Mouse (Mus musculus) heart, embryonic 11.5 days (tissue): ENCODE measurements around the gene Ptbp1. TPM values are rescaled to one million over a fixed set of nuclear protein-coding genes. Genes with fewer than 3 reads are reported as not detected.

Source experiments
- ATAC-seq: fragments of 200-750 bp; cut with Nextera tagmentation; replicated peaks from 2 replicates; pipeline ENCODE4 v1.8.0; 2017; ENCODE audit warnings: moderate library complexity; ENCODE audit not compliant: insufficient number of reproducible peaks, low FRiP score, low TSS enrichment
- H3K27ac ChIP-seq: fragments of 300-500 bp; sonication (generic); 2 replicates; pipeline ENCODE4 v1.5.1; 2014; ENCODE audit warnings: mild to moderate bottlenecking, low read depth, low read length
- H3K27me3 ChIP-seq: fragments of 300-500 bp; sonication (generic); 2 replicates; pipeline ENCODE4 v1.6.1; 2014; ENCODE audit warnings: mild to moderate bottlenecking, low read length, mixed read lengths; ENCODE audit not compliant: control insufficient read depth, insufficient read depth
- H3K36me3 ChIP-seq: fragments of 300-500 bp; sonication (generic); 2 replicates; pipeline ENCODE4 v1.6.1; 2014; ENCODE audit warnings: mild to moderate bottlenecking, low read length, moderate library complexity, mixed read lengths; ENCODE audit not compliant: control insufficient read depth, insufficient read depth
- H3K4me1 ChIP-seq: fragments of 300-500 bp; sonication (generic); 2 replicates; pipeline ENCODE4 v1.6.1; 2014; ENCODE audit warnings: low read length; ENCODE audit not compliant: control insufficient read depth, insufficient read depth
- H3K4me2 ChIP-seq: fragments of 300-500 bp; sonication (generic); 2 replicates; pipeline ENCODE4 v1.6.1; 2014; ENCODE audit warnings: mild to moderate bottlenecking, moderate library complexity
- H3K4me3 ChIP-seq: fragments of 300-500 bp; sonication (generic); 2 replicates; pipeline ENCODE4 v1.5.1; 2014; ENCODE audit warnings: low read depth, low read length
- H3K9ac ChIP-seq: fragments of 300-500 bp; sonication (generic); 2 replicates; pipeline ENCODE4 v1.6.1; 2014; ENCODE audit warnings: mild to moderate bottlenecking, low read depth, low read length, moderate library complexity
- H3K9me3 ChIP-seq: fragments of 300-500 bp; sonication (generic); replicated peaks from 2 replicates; pipeline ENCODE4 v1.6.1; 2016; ENCODE audit warnings: low read length; ENCODE audit not compliant: control insufficient read depth
- WGBS: fragments of 180-500 bp; shearing (Covaris S2); extraction: QIAGEN DNeasy Blood & Tissue Kit; methylation state at CpG from one replicate; pipeline ENCODE4 v1.1.7; 2014; ENCODE audit not compliant: insufficient replicate concordance; 5-methylcytosine and 5-hydroxymethylcytosine counted together
- polyA plus RNA-seq: library from polyadenylated mRNA; unstranded; fragments of >200 nt; fragmentation: Nextera tagmentation; extraction: Ambion mirVana; gene quantifications from 2 replicates; pipeline ENCODE4 v1.2.1, GENCODE M21; 2014

The Ptbp1 gene
- polyA plus RNA-seq, 1 experiment from 2014 or later: 112 TPM

DNA sequence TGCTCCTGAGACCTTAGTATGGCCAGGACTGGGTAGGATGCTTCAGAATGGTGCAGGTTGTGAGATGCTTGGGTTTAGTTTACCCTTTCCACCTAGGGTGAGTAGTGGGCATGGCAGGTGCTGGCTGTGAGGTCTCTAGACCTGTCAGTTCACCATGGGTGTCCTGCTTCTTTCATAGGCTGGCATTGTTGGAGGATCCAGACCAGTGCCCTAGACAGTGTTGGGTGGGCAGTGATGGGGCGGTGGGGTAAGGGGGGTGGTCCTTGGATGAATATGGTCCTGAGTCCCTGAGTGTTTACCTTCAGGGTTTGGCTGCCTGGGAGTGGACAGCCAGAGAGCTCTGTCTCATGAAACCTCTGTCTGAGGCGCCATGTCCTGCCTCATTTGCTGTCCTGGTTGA is 3.7 kb downstream of the Ptbp1 start:
- ATAC-seq: no peak
- peak overlapping the region; percentile 64; the same call in 1 of the 2 replicates for H3K9ac ChIP-seq
- no peaks in the 10 kb centered on the region for H3K9me3 ChIP-seq
- H3K4me2 ChIP-seq: peak overlapping the region; percentile 78
- peak overlapping the region; percentile 86 for H3K4me3 ChIP-seq
- H3K4me1 ChIP-seq: peaks cover 33% of the 10 kb centered on the region
- peaks cover 38% of the 10 kb centered on the region for H3K36me3 ChIP-seq
- no peaks in the 10 kb centered on the region for H3K27me3 ChIP-seq
- WGBS: 88% methylated on average over 2 of the region's 2 CpGs
- H3K27ac ChIP-seq: peak overlapping the region; percentile 57; the same call in 1 of the 2 replicates

DNA sequence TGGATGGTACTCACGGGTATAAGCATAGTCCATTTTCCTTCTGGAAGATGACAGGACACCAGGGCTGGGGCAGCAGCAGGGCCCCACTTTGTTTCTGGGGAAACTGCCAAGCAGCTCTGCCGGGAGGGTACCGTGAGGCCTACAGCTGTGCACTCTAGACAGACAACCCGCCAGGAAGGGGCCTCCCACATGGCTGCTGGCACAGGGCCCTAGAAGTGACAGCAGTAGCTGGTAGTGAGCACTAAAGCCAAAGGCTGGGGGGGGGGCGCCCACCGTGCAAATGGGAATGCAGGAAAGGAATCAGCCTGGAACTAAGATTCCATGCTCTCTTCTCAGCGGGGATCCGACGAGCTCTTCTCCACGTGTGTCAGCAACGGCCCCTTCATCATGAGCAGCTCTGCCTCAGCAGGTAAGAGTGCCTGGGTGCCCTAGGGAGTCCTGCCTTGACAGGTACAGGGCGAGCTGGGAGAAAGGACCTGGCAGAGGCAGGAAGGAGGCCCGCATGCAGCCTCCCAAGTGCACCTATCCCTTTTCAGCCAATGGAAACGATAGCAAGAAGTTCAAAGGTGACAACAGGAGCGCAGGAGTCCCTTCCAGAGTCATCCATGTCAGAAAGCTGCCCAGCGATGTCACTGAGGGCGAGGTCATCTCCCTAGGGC is 4.3 kb downstream of the Ptbp1 start:
- no peak for ATAC-seq
- H3K27me3 ChIP-seq: no peaks in the 10 kb centered on the region
- H3K4me2 ChIP-seq: peak overlapping the region; percentile 78
- peak overlapping the region; percentile 64; the same call in 1 of the 2 replicates for H3K9ac ChIP-seq
- no peaks in the 10 kb centered on the region for H3K9me3 ChIP-seq
- peaks cover 29% of the 10 kb centered on the region for H3K4me1 ChIP-seq
- peak overlapping the region; percentile 50; the same call in 1 of the 2 replicates for H3K27ac ChIP-seq
- peak overlapping the region; percentile 86 for H3K4me3 ChIP-seq
- peaks cover 41% of the 10 kb centered on the region for H3K36me3 ChIP-seq
- WGBS: 59% methylated on average over 17 of the region's 17 CpGs

DNA sequence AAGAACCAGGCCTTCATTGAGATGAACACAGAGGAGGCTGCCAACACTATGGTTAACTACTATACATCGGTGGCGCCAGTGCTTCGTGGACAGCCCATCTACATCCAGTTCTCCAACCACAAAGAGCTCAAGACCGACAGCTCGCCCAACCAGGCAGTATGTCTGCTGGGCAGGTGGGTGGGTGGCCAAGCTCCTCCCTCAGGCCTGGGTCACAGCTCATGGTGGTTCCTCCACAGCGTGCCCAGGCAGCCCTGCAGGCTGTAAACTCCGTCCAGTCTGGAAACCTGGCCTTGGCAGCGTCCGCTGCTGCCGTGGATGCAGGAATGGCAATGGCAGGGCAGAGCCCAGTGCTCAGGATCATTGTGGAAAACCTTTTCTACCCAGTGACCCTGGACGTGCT is 4.9 kb downstream of the Ptbp1 start:
- H3K27me3 ChIP-seq: no peaks in the 10 kb centered on the region
- peaks cover 41% of the 10 kb centered on the region for H3K36me3 ChIP-seq
- H3K4me2 ChIP-seq: no peak overlapping the region
- no peak overlapping the region for H3K9ac ChIP-seq
- 87% methylated on average over 11 of the region's 11 CpGs for WGBS
- H3K4me1 ChIP-seq: peaks cover 29% of the 10 kb centered on the region
- H3K4me3 ChIP-seq: no peak overlapping the region
- no peak overlapping the region for H3K27ac ChIP-seq
- H3K9me3 ChIP-seq: no peaks in the 10 kb centered on the region
- ATAC-seq: no peak

DNA sequence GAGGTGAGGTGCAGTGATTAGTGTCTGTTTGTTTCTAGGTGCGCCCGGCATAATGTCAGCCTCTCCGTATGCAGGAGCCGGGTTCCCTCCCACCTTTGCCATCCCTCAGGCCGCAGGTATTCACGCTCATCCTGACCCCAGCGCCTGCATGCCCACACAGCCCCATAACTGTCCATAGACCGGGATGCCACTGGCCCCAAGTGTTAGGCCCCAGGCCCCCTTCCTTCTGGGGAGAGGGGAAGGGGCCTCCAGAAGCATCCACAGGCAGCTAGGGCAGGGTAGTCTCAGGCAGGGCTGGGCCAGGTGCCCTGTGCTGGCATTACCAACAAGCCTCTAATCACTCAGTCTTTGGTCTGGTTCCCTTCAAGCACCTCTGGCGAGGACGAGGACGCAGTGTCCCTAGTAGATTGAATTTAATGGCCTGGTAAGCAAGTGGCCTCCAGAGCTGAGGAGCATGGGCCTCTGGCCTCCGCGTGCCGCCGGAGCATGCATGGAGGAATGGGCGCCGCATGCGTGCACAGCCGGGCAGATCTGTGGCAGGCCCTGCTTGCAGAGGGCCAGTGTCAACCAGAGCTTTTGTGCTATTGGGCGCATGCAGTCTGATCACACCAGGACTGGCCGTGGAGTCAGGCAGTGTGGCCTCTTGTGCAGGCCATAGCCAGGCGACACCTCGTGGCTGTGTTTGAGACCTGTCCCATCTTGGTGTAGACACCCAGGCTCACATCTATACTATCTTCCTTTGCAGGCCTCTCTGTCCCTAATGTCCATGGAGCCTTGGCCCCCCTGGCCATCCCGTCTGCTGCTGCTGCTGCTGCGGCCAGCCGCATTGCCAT is 6.1 kb downstream of the Ptbp1 start:
- no peak for ATAC-seq
- Histone ChIP-seq H3K9ac (0 out of 2 replicates have a peak overlapping the region, but pooled peaks have one; percentile 44), H3K36me3 (peaks cover 41% of the 10 kb centered on the region), H3K4me3 (no peak overlapping the region; the same call in 1 of the 2 replicates), H3K9me3 (no peaks in the 10 kb centered on the region), H3K4me2 (no peak overlapping the region), H3K4me1 (peaks cover 29% of the 10 kb centered on the region), H3K27me3 (no peaks in the 10 kb centered on the region), H3K27ac (no peak overlapping the region)
- WGBS: 89% methylated on average over 26 of the region's 26 CpGs

DNA sequence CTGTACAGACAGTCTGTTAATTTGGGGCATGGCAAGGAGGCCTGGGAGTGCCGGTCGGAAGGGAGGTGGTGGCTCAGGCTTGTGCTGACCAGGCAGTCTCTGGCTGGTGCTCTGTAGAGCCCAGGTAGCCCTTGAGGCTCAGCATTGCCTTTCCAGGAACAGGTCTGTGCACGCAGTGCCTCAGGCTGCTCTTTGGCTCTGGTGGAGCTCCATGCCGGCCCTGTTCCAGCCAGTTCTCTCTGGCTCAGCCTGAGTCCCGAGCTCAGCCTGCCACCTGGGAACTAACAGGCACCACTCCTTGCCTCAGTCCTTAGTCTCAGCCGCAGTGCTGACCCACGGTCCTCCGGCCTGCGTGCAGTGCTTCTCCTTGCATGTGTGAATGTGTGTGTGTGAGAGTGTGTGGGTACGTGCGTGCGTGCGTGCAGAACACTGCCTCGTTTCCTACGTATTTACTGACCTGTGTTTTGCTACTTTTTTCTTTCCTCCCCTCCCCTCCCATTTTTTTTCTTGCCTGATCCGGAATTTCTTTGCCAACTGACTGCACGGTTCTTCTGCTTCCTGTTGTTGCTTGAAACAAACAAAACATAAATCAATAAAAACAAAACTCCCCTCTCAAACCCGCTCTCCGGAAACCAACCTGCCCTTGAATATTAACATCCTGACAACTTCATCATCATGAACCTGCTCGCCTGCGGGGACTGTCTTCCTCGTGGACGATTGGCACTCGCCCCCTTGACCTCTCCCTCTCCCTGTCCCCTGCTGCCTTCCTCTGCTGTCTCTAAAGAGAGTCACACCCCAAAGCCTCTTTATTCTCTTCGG is 7.2 kb downstream of the Ptbp1 start:
- WGBS: 87% methylated on average over 25 of the region's 25 CpGs
- H3K4me2 ChIP-seq: no peak overlapping the region
- H3K27me3 ChIP-seq: no peaks in the 10 kb centered on the region
- no peaks in the 10 kb centered on the region for H3K9me3 ChIP-seq
- H3K4me1 ChIP-seq: peaks cover 27% of the 10 kb centered on the region
- H3K9ac ChIP-seq: no peak overlapping the region
- H3K27ac ChIP-seq: no peak overlapping the region
- H3K4me3 ChIP-seq: no peak overlapping the region
- no peak for ATAC-seq
- peaks cover 42% of the 10 kb centered on the region for H3K36me3 ChIP-seq

DNA sequence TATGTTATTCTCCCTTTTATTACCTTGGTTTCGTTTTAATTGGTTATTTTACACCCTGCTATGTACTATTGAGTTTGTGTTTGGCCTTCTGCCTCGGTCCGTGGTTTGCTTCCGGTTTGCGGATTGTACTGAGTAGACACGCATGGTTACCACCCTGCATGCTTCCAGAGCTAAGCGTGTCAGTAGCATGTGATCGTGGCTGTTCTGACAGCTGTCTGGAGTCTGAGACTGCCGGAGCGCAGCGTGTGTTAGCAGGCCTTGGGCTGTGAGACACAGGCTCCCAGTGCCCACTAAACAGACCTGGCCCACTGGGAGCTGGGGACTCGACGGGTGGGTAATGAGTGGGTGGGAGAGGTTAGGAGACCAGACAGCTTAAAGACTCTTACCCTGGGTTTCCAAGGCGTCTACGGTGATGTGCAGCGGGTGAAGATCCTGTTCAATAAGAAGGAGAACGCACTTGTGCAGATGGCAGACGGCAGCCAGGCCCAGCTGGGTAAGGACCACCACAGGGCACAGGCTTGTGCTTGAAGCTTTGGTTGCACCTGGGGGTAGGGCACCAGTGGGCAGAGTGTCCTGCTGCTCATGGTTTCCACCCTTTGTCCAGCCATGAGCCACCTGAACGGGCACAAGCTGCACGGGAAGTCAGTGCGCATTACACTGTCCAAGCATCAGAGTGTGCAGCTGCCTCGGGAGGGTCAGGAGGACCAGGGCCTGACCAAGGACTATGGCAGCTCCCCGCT is 8.0 kb downstream of the Ptbp1 start:
- H3K4me3 ChIP-seq: no peak overlapping the region
- H3K4me1 ChIP-seq: peaks cover 19% of the 10 kb centered on the region
- H3K9me3 ChIP-seq: no peaks in the 10 kb centered on the region
- H3K9ac ChIP-seq: no peak overlapping the region
- no peak overlapping the region for H3K4me2 ChIP-seq
- H3K27me3 ChIP-seq: no peaks in the 10 kb centered on the region
- WGBS: 91% methylated on average over 23 of the region's 23 CpGs
- ATAC-seq: no peak
- H3K27ac ChIP-seq: no peak overlapping the region
- peaks cover 44% of the 10 kb centered on the region for H3K36me3 ChIP-seq

DNA sequence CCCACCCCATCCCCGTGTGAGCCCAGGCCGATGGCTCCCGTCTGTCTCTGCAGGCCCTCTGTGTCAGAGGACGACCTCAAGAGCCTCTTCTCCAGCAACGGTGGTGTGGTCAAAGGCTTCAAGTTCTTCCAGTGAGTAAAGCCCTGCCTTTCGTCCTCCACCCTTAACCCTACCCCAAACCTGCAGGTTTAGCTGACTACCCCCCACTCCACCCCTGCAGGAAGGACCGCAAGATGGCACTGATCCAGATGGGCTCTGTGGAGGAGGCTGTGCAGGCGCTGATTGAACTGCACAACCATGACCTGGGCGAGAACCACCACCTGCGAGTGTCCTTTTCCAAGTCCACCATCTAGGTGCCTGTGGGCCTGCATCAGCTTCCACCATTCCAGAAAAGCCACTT is 8.7 kb downstream of the Ptbp1 start:
- 73% methylated on average over 10 of the region's 10 CpGs for WGBS
- H3K27me3 ChIP-seq: no peaks in the 10 kb centered on the region
- H3K4me1 ChIP-seq: peaks cover 12% of the 10 kb centered on the region
- no peak overlapping the region for H3K4me3 ChIP-seq
- H3K4me2 ChIP-seq: no peak overlapping the region
- ATAC-seq: no peak
- no peak overlapping the region for H3K27ac ChIP-seq
- no peak overlapping the region for H3K9ac ChIP-seq
- H3K9me3 ChIP-seq: no peaks in the 10 kb centered on the region
- H3K36me3 ChIP-seq: peaks cover 41% of the 10 kb centered on the region
